Mouse (Mus musculus) granulocyte monocyte progenitor cell, adult 5-6 weeks (primary cell): ENCODE data around the gene Rras. TPM values are rescaled to one million over a fixed set of nuclear protein-coding genes. Genes with fewer than 3 reads are reported as not detected.

Experiments used
- total RNA-seq, 2 experiments: library from RNA; stranded (forward) in 1 of 2; stranded (reverse) in 1 of 2; fragments of 200-712, 200-1000 nt in 1 of 2; fragments of >200 nt in 1 of 2; fragmentation: Nextera tagmentation in 1 of 2; gene quantifications; 2 replicates each; pipeline ENCODE4 v1.2.3; 2014 to 2017

The Rras gene
- total RNA-seq, 2 experiments from 2014 or later = 1.0 to 2.3 TPM

Other genes starting within 250 kb of the Rras start
Only the 30 nearest of the 35 such genes appear.
- gene Akt1s1, start 169.0 kb upstream of the Rras start, total RNA-seq (2014; fragmentation: Nextera tagmentation) = 18.2 and 25.0 TPM in 2 replicates
- gene Akt1s1, start 169.0 kb upstream of the Rras start, total RNA-seq (2017) = 22.8 and 26.5 TPM in 2 replicates
- 18.1 and 22.6 TPM in 2 replicates for gene Tbc1d17, start 168.9 kb upstream of the Rras start, total RNA-seq (2014; fragmentation: Nextera tagmentation)
- 15.5 and 19.3 TPM in 2 replicates for gene Tbc1d17, start 168.9 kb upstream of the Rras start, total RNA-seq (2017)
- 61.3 and 65.7 TPM in 2 replicates for gene Pnkp, start 160.8 kb upstream of the Rras start, total RNA-seq (2014; fragmentation: Nextera tagmentation)
- 51.0 and 79.6 TPM in 2 replicates for gene Pnkp, start 160.8 kb upstream of the Rras start, total RNA-seq (2017)
- gene Ptov1, start 148.2 kb upstream of the Rras start, total RNA-seq (2014; fragmentation: Nextera tagmentation) = 67.0 and 95.4 TPM in 2 replicates
- 24.4 and 32.1 TPM in 2 replicates for gene Ptov1, start 148.2 kb upstream of the Rras start, total RNA-seq (2017)
- gene Med25, start 125.2 kb upstream of the Rras start, total RNA-seq (2014; fragmentation: Nextera tagmentation) = 26.7 and 51.2 TPM in 2 replicates
- gene Med25, start 125.2 kb upstream of the Rras start, total RNA-seq (2017) = 9.2 and 15.6 TPM in 2 replicates
- gene Fuz, start 121.9 kb upstream of the Rras start, total RNA-seq (2014; fragmentation: Nextera tagmentation) = 13.6 TPM in 2 replicates
- 16.5 and 18.0 TPM in 2 replicates for gene Fuz, start 121.9 kb upstream of the Rras start, total RNA-seq (2017)
- 40.8 and 84.2 TPM in 2 replicates for gene Ap2a1, start 88.5 kb upstream of the Rras start, total RNA-seq (2014; fragmentation: Nextera tagmentation)
- gene Ap2a1, start 88.5 kb upstream of the Rras start, total RNA-seq (2017) = 28.6 and 30.1 TPM in 2 replicates
- not detected in 2 replicates for gene Tsks, start 74.8 kb upstream of the Rras start, total RNA-seq (2014; fragmentation: Nextera tagmentation)
- gene Tsks, start 74.8 kb upstream of the Rras start, total RNA-seq (2017) = 0.17 TPM in 1 of 2 replicates, not detected in the other
- not detected in 2 replicates for gene Cpt1c, start 43.1 kb upstream of the Rras start, total RNA-seq (2014; fragmentation: Nextera tagmentation)
- not detected in 2 replicates for gene Cpt1c, start 43.1 kb upstream of the Rras start, total RNA-seq (2017)
- 104 and 115 TPM in 2 replicates for gene Prmt1, start 31.4 kb upstream of the Rras start, total RNA-seq (2014; fragmentation: Nextera tagmentation)
- 138 and 190 TPM in 2 replicates for gene Prmt1, start 31.4 kb upstream of the Rras start, total RNA-seq (2017)
- 76.6 and 105 TPM in 2 replicates for gene Irf3, start 20.3 kb upstream of the Rras start, total RNA-seq (2014; fragmentation: Nextera tagmentation)
- 87.5 and 88.9 TPM in 2 replicates for gene Irf3, start 20.3 kb upstream of the Rras start, total RNA-seq (2017)
- 19.4 and 57.9 TPM in 2 replicates for gene Bcl2l12, start 19.2 kb upstream of the Rras start, total RNA-seq (2014; fragmentation: Nextera tagmentation)
- gene Bcl2l12, start 19.2 kb upstream of the Rras start, total RNA-seq (2017) = 18.4 and 32.9 TPM in 2 replicates
- 28.6 and 29.8 TPM in 2 replicates for gene Scaf1, start 1.6 kb upstream of the Rras start, total RNA-seq (2014; fragmentation: Nextera tagmentation)
- gene Scaf1, start 1.6 kb upstream of the Rras start, total RNA-seq (2017) = 15.7 and 17.8 TPM in 2 replicates
- gene Prr12, start 34.9 kb downstream of the Rras start, total RNA-seq (2014; fragmentation: Nextera tagmentation) = 21.1 and 29.6 TPM in 2 replicates
- 1.7 and 4.1 TPM in 2 replicates for gene Prr12, start 34.9 kb downstream of the Rras start, total RNA-seq (2017)
- 42.2 and 57.2 TPM in 2 replicates for gene Nosip, start 44.5 kb downstream of the Rras start, total RNA-seq (2014; fragmentation: Nextera tagmentation)
- 49.4 and 63.1 TPM in 2 replicates for gene Nosip, start 44.5 kb downstream of the Rras start, total RNA-seq (2017)
- gene Prrg2, start 44.7 kb downstream of the Rras start, total RNA-seq (2014; fragmentation: Nextera tagmentation) = 6.8 and 9.4 TPM in 2 replicates
- gene Prrg2, start 44.7 kb downstream of the Rras start, total RNA-seq (2017) = 4.8 and 5.3 TPM in 2 replicates
- 2.2 and 11.6 TPM in 2 replicates for gene Rcn3, start 74.3 kb downstream of the Rras start, total RNA-seq (2014; fragmentation: Nextera tagmentation)
- 4.1 and 7.0 TPM in 2 replicates for gene Rcn3, start 74.3 kb downstream of the Rras start, total RNA-seq (2017)
- gene Fcgrt, start 85.9 kb downstream of the Rras start, total RNA-seq (2014; fragmentation: Nextera tagmentation) = 2.1 and 3.8 TPM in 2 replicates
- 2.7 and 3.6 TPM in 2 replicates for gene Fcgrt, start 85.9 kb downstream of the Rras start, total RNA-seq (2017)
- gene Rps11, start 106.5 kb downstream of the Rras start, total RNA-seq (2014; fragmentation: Nextera tagmentation) = 3,834 and 4,027 TPM in 2 replicates
- 963 and 1,110 TPM in 2 replicates for gene Rps11, start 106.5 kb downstream of the Rras start, total RNA-seq (2017)
- 3,523 and 3,605 TPM in 2 replicates for gene Rpl13a, start 110.8 kb downstream of the Rras start, total RNA-seq (2014; fragmentation: Nextera tagmentation)
- gene Rpl13a, start 110.8 kb downstream of the Rras start, total RNA-seq (2017) = 3,792 and 4,750 TPM in 2 replicates
- gene Gm45713, start 118.3 kb downstream of the Rras start, total RNA-seq (2014; fragmentation: Nextera tagmentation) = not detected in 2 replicates
- gene Gm45713, start 118.3 kb downstream of the Rras start, total RNA-seq (2017) = 0.10 and 0.13 TPM in 2 replicates
- 7.4 and 8.2 TPM in 2 replicates for gene Flt3l, start 118.5 kb downstream of the Rras start, total RNA-seq (2014; fragmentation: Nextera tagmentation)
- 2.3 and 5.7 TPM in 2 replicates for gene Flt3l, start 118.5 kb downstream of the Rras start, total RNA-seq (2017)
- 74.2 and 91.6 TPM in 2 replicates for gene Pih1d1, start 136.3 kb downstream of the Rras start, total RNA-seq (2014; fragmentation: Nextera tagmentation)
- gene Pih1d1, start 136.3 kb downstream of the Rras start, total RNA-seq (2017) = 48.8 and 58.4 TPM in 2 replicates
- 53.4 and 59.8 TPM in 2 replicates for gene Aldh16a1, start 136.6 kb downstream of the Rras start, total RNA-seq (2014; fragmentation: Nextera tagmentation)
- 31.2 and 42.5 TPM in 2 replicates for gene Aldh16a1, start 136.6 kb downstream of the Rras start, total RNA-seq (2017)
- 0.17 TPM in 1 of 2 replicates, not detected in the other for gene Slc17a7, start 146.0 kb downstream of the Rras start, total RNA-seq (2014; fragmentation: Nextera tagmentation)
- gene Slc17a7, start 146.0 kb downstream of the Rras start, total RNA-seq (2017) = not detected in 2 replicates
- gene Gfy, start 161.6 kb downstream of the Rras start, total RNA-seq (2014; fragmentation: Nextera tagmentation) = not detected in 2 replicates
- not detected in 2 replicates for gene Gfy, start 161.6 kb downstream of the Rras start, total RNA-seq (2017)
- not detected in 2 replicates for gene Pth2, start 163.0 kb downstream of the Rras start, total RNA-seq (2014; fragmentation: Nextera tagmentation)
- gene Pth2, start 163.0 kb downstream of the Rras start, total RNA-seq (2017) = not detected in 2 replicates
- gene Ccdc155, start 186.9 kb downstream of the Rras start, total RNA-seq (2014; fragmentation: Nextera tagmentation) = not detected in 2 replicates
- 0.26 and 0.67 TPM in 2 replicates for gene Ccdc155, start 186.9 kb downstream of the Rras start, total RNA-seq (2017)
- 2.3 and 9.5 TPM in 2 replicates for gene Dkkl1, start 194.2 kb downstream of the Rras start, total RNA-seq (2014; fragmentation: Nextera tagmentation)
- gene Dkkl1, start 194.2 kb downstream of the Rras start, total RNA-seq (2017) = 0.77 TPM in 1 of 2 replicates, not detected in the other
- gene Tead2, start 197.8 kb downstream of the Rras start, total RNA-seq (2014; fragmentation: Nextera tagmentation) = 0.62 TPM in 1 of 2 replicates, not detected in the other
- gene Tead2, start 197.8 kb downstream of the Rras start, total RNA-seq (2017) = not detected in 2 replicates